ENCODE assay signal across 8 mouse cellular contexts in genomic region chrX:161399110-161399509, GRCm38 (mm10).
A peak's percentile ranks its signal among the peaks of the same experiment; 100 is the strongest.
DNase-seq lines count a peak whose midpoint lies in the region; ATAC-seq lines count a peak whose summit lies in the region.

No protein-coding gene starts in this region.

- DNase-seq in 3T3-L1 (ENCODE audit: low read depth, low spot score): peak; percentile 38
- peak; percentile 19 to 48 for DNase-seq in CD8-positive naive resting alpha-beta T cell, adult 2 months (ENCODE audit: low read depth in 2 of 2, low spot score in 2 of 2)
- peak; percentile 70 for DNase-seq in c-Kit-positive CD71-negative TER-119-negative erythroid progenitor cells, embryonic 14.5 days (ENCODE audit: low read depth)
- peak; percentile 56 to 60 for DNase-seq in frontal cortex, postnatal 25 days (ENCODE audit: low spot score in 2 of 2)
- DNase-seq in layer of hippocampus, adult 11-12 months (ENCODE audit: low spot score): peak; percentile 80
- DNase-seq in lung, postnatal 10 days: peak; percentile 74
- DNase-seq in right cerebral cortex, postnatal 4 days: peak; percentile 87

- no peak for ATAC-seq in erythroid progenitor cell, adult 5-6 weeks (replicated peaks; ENCODE audit: low FRiP score, poor library complexity, severe bottlenecking)

Comparison
In these comparisons a context has a peak if more than half of its experiments do, and no peak if none do; other contexts are left out.
1. DNase-seq: peak in every context shown above with its lines; median percentile 87 in right cerebral cortex, postnatal 4 days; 80 in layer of hippocampus, adult 11-12 months; 74 in lung, postnatal 10 days; 70 in c-Kit-positive CD71-negative TER-119-negative erythroid progenitor cells, embryonic 14.5 days; 58 in frontal cortex, postnatal 25 days; 38 in 3T3-L1; 34 in CD8-positive naive resting alpha-beta T cell, adult 2 months.